Mouse (Mus musculus) MEL (cell line): ENCODE data around the gene Sytl3. TPM values are rescaled to one million over a fixed set of nuclear protein-coding genes. Genes with fewer than 3 reads are reported as not detected.

Experiments used
- DNase-seq: peaks from one replicate; pipeline ENCODE4 v3.0.0; 2011; ENCODE audit warnings: low read depth, low spot score
- H3K27ac ChIP-seq: 2 replicates; pipeline ENCODE4 v1.5.1; 2012; ENCODE audit warnings: low read depth, mild to moderate bottlenecking, control low read depth, low read length, moderate library complexity; ENCODE audit not compliant: control insufficient read depth
- H3K27me3 ChIP-seq, 2 experiments: fragments of 150-350 bp in 1 of 2; sonication (generic) in 1 of 2; 2 replicates each; pipeline ENCODE4 v1.6.1; 2012; ENCODE audit warnings: low read length in 2 of 2, mild to moderate bottlenecking in 2 of 2, improper control_type of control experiment in 1 of 2, moderate library complexity in 1 of 2; ENCODE audit not compliant: insufficient read depth in 2 of 2, control insufficient read depth in 1 of 2
- H3K36me3 ChIP-seq, 2 experiments: 2 replicates each; pipeline ENCODE4 v1.6.1; 2012 to 2014; ENCODE audit warnings: low read length in 2 of 2, improper control_type of control experiment in 1 of 2, inconsistent platforms in 1 of 2, mild to moderate bottlenecking in 1 of 2; ENCODE audit not compliant: insufficient read depth in 2 of 2, control insufficient read depth in 1 of 2
- H3K4me1 ChIP-seq, 2 experiments: fragments of 150-350 bp in 1 of 2; sonication (generic) in 1 of 2; 2 replicates each; pipeline ENCODE4 v1.6.1; 2012; ENCODE audit warnings: low read length in 2 of 2, improper control_type of control experiment in 1 of 2, mild to moderate bottlenecking in 1 of 2; ENCODE audit not compliant: insufficient read depth in 2 of 2, control insufficient read depth in 1 of 2
- H3K4me3 ChIP-seq, 2 experiments: fragments of 150-350 bp in 1 of 2; sonication (generic) in 1 of 2; 2 replicates each; pipeline ENCODE4 v1.5.1; 2012; ENCODE audit warnings: low read depth in 2 of 2, low read length in 2 of 2, mild to moderate bottlenecking in 2 of 2, moderate library complexity in 2 of 2, control low read depth in 1 of 2, improper control_type of control experiment in 1 of 2; ENCODE audit not compliant: control insufficient read depth in 1 of 2, insufficient read depth in 1 of 2
- H3K79me2 ChIP-seq: 2 replicates; pipeline ENCODE4 v1.6.1; 2012; ENCODE audit warnings: mild to moderate bottlenecking, low read length, moderate library complexity; ENCODE audit not compliant: control insufficient read depth, poor library complexity, insufficient read depth
- H3K9ac ChIP-seq: 2 replicates; pipeline ENCODE4 v1.6.1; 2012; ENCODE audit warnings: low read depth, mild to moderate bottlenecking, control low read depth, low read length, moderate library complexity; ENCODE audit not compliant: control insufficient read depth, poor library complexity, severe bottlenecking
- H3K9me3 ChIP-seq: fragments of 150-350 bp; sonication (generic); replicated peaks from 2 replicates; pipeline ENCODE4 v1.6.1; 2012; ENCODE audit warnings: mild to moderate bottlenecking, low read length, improper control_type of control experiment, moderate library complexity; ENCODE audit not compliant: insufficient read depth
- CHD2 ChIP-seq: IDR thresholded peaks from 2 replicates; pipeline ENCODE4 v1.6.1; 2011; ENCODE audit warnings: low read length, improper control_type of control experiment
- CTCF ChIP-seq, 3 experiments: IDR thresholded peaks in 2 of 3; conservative IDR thresholded peaks in 1 of 3; 2 replicates each; pipeline ENCODE4 v1.5.1; 2011 to 2012; ENCODE audit warnings: low read length in 3 of 3, low read depth in 2 of 3, mild to moderate bottlenecking in 2 of 3, improper control_type of control experiment in 1 of 3, inconsistent platforms in 1 of 3, mixed read lengths in 1 of 3, moderate library complexity in 1 of 3; ENCODE audit not compliant: control insufficient read depth in 1 of 3, insufficient read depth in 1 of 3, poor library complexity in 1 of 3, severe bottlenecking in 1 of 3
- ELF1 ChIP-seq: IDR thresholded peaks from 2 replicates; pipeline ENCODE4 v1.6.1; 2014; ENCODE audit warnings: low read depth, mild to moderate bottlenecking, inconsistent platforms, low read length, improper control_type of control experiment, moderate library complexity
- EP300 ChIP-seq, 2 experiments: IDR thresholded peaks; 2 replicates each; pipeline ENCODE4 v1.6.1; 2011; ENCODE audit warnings: improper control_type of control experiment in 2 of 2, low read length in 2 of 2, low read depth in 1 of 2, mild to moderate bottlenecking in 1 of 2
- ETS1 ChIP-seq: IDR thresholded peaks from 2 replicates; pipeline ENCODE4 v1.6.1; 2012; ENCODE audit warnings: low read depth, mild to moderate bottlenecking, inconsistent platforms, low read length, improper control_type of control experiment, moderate library complexity
- GABPA ChIP-seq: IDR thresholded peaks from 2 replicates; pipeline ENCODE4 v1.6.1; 2012; ENCODE audit warnings: low read depth, mild to moderate bottlenecking, inconsistent platforms, low read length, improper control_type of control experiment, moderate library complexity
- JUND ChIP-seq: IDR thresholded peaks from 2 replicates; pipeline ENCODE4 v1.6.1; 2011; ENCODE audit warnings: low read depth, mild to moderate bottlenecking, improper control_type of control experiment, low read length
- KAT2A ChIP-seq: conservative IDR thresholded peaks from 2 replicates; pipeline ENCODE4 v1.6.1; 2012; ENCODE audit warnings: low read depth, low read length, improper control_type of control experiment, inconsistent platforms
- MAFK ChIP-seq: IDR thresholded peaks from 2 replicates; pipeline ENCODE4 v1.6.1; 2011; ENCODE audit warnings: low read depth, mild to moderate bottlenecking, low read length, improper control_type of control experiment, borderline replicate concordance
- MAZ ChIP-seq: IDR thresholded peaks from 2 replicates; pipeline ENCODE4 v1.6.1; 2012; ENCODE audit warnings: low read depth, mild to moderate bottlenecking, inconsistent platforms, low read length, improper control_type of control experiment
- MEF2A ChIP-seq: IDR thresholded peaks from 2 replicates; pipeline ENCODE4 v1.6.1; 2014; ENCODE audit warnings: low read depth, mild to moderate bottlenecking, inconsistent platforms, low read length, improper control_type of control experiment; ENCODE audit not compliant: poor library complexity, insufficient replicate concordance, severe bottlenecking; ENCODE audit errors: extremely low read depth
- MYB ChIP-seq: IDR thresholded peaks from 2 replicates; pipeline ENCODE4 v1.6.1; 2011; ENCODE audit warnings: mild to moderate bottlenecking, low read depth, low read length, improper control_type of control experiment
- MYC ChIP-seq: IDR thresholded peaks from 2 replicates; pipeline ENCODE4 v1.6.1; 2011; ENCODE audit warnings: low read depth, mild to moderate bottlenecking, low read length, improper control_type of control experiment, moderate library complexity
- NELFE ChIP-seq: IDR thresholded peaks from 2 replicates; pipeline ENCODE4 v1.6.1; 2011; ENCODE audit warnings: low read depth, low read length, improper control_type of control experiment
- NRF1 ChIP-seq: IDR thresholded peaks from 2 replicates; pipeline ENCODE4 v1.6.1; 2014; ENCODE audit warnings: low read depth, mild to moderate bottlenecking, inconsistent platforms, low read length, improper control_type of control experiment, moderate library complexity; ENCODE audit not compliant: poor library complexity, insufficient read depth, severe bottlenecking
- POLR2A ChIP-seq, 2 experiments: IDR thresholded peaks; 2 replicates each; pipeline ENCODE4 v1.6.1; 2011 to 2012; ENCODE audit warnings: low read length in 2 of 2, mild to moderate bottlenecking in 2 of 2, control low read depth in 1 of 2, improper control_type of control experiment in 1 of 2, low read depth in 1 of 2, moderate library complexity in 1 of 2; ENCODE audit not compliant: control insufficient read depth in 1 of 2, insufficient read depth in 1 of 2, poor library complexity in 1 of 2
- POLR2AphosphoS5 ChIP-seq: IDR thresholded peaks from 2 replicates; pipeline ENCODE4 v1.6.1; 2012; ENCODE audit warnings: low read depth, borderline replicate concordance, mild to moderate bottlenecking, inconsistent platforms, low read length, moderate library complexity, mixed read lengths
- RAD21 ChIP-seq: IDR thresholded peaks from 2 replicates; pipeline ENCODE4 v1.6.1; 2011; ENCODE audit warnings: mild to moderate bottlenecking, low read depth, low read length, improper control_type of control experiment
- RCOR1 ChIP-seq: IDR thresholded peaks from 2 replicates; pipeline ENCODE4 v1.6.1; 2012; ENCODE audit warnings: low read depth, mild to moderate bottlenecking, inconsistent platforms, low read length, improper control_type of control experiment
- SIN3A ChIP-seq: IDR thresholded peaks from 2 replicates; pipeline ENCODE4 v1.6.1; 2012; ENCODE audit warnings: low read length, improper control_type of control experiment, inconsistent platforms
- SMC3 ChIP-seq: IDR thresholded peaks from 2 replicates; pipeline ENCODE4 v1.6.1; 2011; ENCODE audit warnings: low read depth, low read length, improper control_type of control experiment
- TAL1 ChIP-seq: IDR thresholded peaks from 2 replicates; pipeline ENCODE4 v1.6.1; 2012; ENCODE audit warnings: mild to moderate bottlenecking, inconsistent platforms, low read length, moderate library complexity, mixed read lengths
- TBP ChIP-seq: IDR thresholded peaks from 2 replicates; pipeline ENCODE4 v1.8.0; 2011; ENCODE audit warnings: low read depth, low read length, improper control_type of control experiment
- TCF12 ChIP-seq: IDR thresholded peaks from 2 replicates; pipeline ENCODE4 v1.6.1; 2014; ENCODE audit warnings: low read depth, mild to moderate bottlenecking, inconsistent platforms, low read length, improper control_type of control experiment, moderate library complexity
- USF1 ChIP-seq: IDR thresholded peaks from 2 replicates; pipeline ENCODE4 v1.6.1; 2014; ENCODE audit warnings: low read depth, mild to moderate bottlenecking, inconsistent platforms, low read length, improper control_type of control experiment, moderate library complexity
- ZC3H11A ChIP-seq: IDR thresholded peaks from 2 replicates; pipeline ENCODE4 v1.6.1; 2012; ENCODE audit warnings: low read depth, mild to moderate bottlenecking, inconsistent platforms, low read length, improper control_type of control experiment
- ZKSCAN1 ChIP-seq: IDR thresholded peaks from 2 replicates; pipeline ENCODE4 v1.6.1; 2012; ENCODE audit warnings: low read depth, mild to moderate bottlenecking, inconsistent platforms, low read length, improper control_type of control experiment, moderate library complexity
- ZMIZ1 ChIP-seq: IDR thresholded peaks from 2 replicates; pipeline ENCODE4 v1.6.1; 2012; ENCODE audit warnings: low read depth, mild to moderate bottlenecking, inconsistent platforms, low read length, improper control_type of control experiment, moderate library complexity
- ZNF384 ChIP-seq: IDR thresholded peaks from 2 replicates; pipeline ENCODE4 v1.6.1; 2012; ENCODE audit warnings: low read depth, mild to moderate bottlenecking, inconsistent platforms, low read length, improper control_type of control experiment
- polyA plus RNA-seq, 2 experiments: library from polyadenylated mRNA; stranded (reverse) in 1 of 2; unstranded in 1 of 2; fragments of >175 nt in 1 of 2; fragments of >200 nt in 1 of 2; gene quantifications; 2 replicates each; pipeline versions ENCODE4 v1.2.1 to v1.2.4; 2012; ENCODE audit warnings: low replicate concordance in 2 of 2, low read depth in 1 of 2; ENCODE audit not compliant: insufficient read length in 2 of 2, insufficient read depth in 1 of 2, missing spikeins in 1 of 2
- total RNA-seq: library from RNA; depleted of rRNA; stranded (reverse); fragments of 300-350 nt; gene quantifications from 2 replicates; pipeline ENCODE4 v1.2.3, GENCODE M21; 2012

The Sytl3 gene
- total and polyA plus RNA-seq, 3 experiments: not detected

DNA sequence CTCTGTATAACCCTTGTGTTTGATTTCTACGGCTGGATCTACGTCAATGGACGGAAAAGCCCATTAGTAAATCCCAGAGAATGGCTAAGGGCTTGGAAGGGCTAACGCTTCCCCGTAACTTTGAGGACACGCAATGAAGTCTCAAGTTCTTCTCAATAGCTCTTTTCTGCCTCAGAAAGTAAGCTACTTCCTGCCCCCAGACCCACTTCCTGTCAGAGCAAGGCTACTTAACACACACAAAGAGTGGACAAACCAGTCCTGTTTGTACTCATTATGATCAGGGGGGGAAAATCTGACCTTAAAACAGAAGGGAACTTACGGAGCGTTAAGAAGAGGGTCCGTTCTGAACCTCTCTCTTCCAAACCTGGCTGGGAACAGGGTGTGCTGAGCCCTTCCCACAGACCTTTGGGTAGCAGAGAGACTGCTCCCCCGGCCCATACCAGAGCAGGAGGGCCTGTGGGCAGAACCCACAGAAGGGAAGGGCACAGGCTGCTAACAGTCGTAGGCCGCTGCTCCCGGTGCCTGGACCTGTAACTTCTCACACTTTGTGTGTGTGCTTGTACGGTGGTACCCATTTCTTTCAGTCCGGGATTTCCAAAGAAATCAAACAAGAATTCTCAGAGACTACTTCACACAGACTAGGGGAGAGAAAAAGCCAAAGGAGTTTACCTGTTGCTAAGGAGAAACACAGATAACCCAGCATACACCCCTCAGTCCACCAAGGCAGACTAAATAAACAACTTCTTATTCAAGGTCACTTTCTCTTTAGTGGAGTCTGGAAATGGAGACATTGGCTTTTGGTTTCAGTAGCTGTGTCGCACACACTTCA lies 113.0 kb downstream of the Sytl3 start:
- H3K36me3 ChIP-seq: peaks cover 0 to 4% of the 10 kb centered on the region in 2 experiments; a peak in 3 of 4 replicates
- no peak overlapping the region for H3K9ac ChIP-seq

DNA sequence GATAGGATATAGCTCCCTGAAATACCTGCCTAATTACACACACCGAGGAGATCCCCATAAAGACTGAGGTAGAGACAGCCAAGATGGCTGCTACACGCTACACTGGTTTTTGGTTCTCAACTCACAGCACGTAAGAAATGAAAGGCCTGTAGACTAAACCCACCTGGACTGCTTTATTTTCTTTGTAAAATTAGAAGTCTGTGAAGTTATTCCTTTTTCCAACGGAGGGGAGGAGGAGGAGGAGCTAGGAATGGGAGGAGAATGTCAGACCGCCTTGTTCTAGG lies 113.5 kb downstream of the Sytl3 start:
- Histone ChIP-seq H3K27me3 (no peaks in the 10 kb centered on the region), H3K9me3 (no peaks in the 10 kb centered on the region), H3K36me3 (peaks cover 0 to 4% of the 10 kb centered on the region in 2 experiments; a peak in 3 of 4 replicates), H3K9ac (no peak overlapping the region), H3K4me3 (no peak overlapping the region), H3K4me1 (peaks cover 2 to 6% of the 10 kb centered on the region in 2 experiments; a peak in 3 of 4 replicates), H3K27ac (no peak overlapping the region), H3K79me2 (peaks cover 23% of the 10 kb centered on the region; the same call in 1 of the 2 replicates)
- no peak for TF ChIP-seq ZMIZ1
- no peak for TF ChIP-seq SMC3
- TF ChIP-seq NRF1: no peak
- TF ChIP-seq SIN3A: no peak
- no peak for TF ChIP-seq RAD21
- TF ChIP-seq ETS1: no peak
- TF ChIP-seq MAFK: no peak
- TF ChIP-seq MYB: no peak
- TF ChIP-seq POLR2AphosphoS5: no peak
- no peak for TF ChIP-seq ELF1
- TF ChIP-seq TAL1: no peak
- TF ChIP-seq MYC: no peak
- no peak for TF ChIP-seq NELFE
- no peak for TF ChIP-seq CHD2
- no peak for TF ChIP-seq KAT2A
- TF ChIP-seq ZC3H11A: no peak
- no peak for DNase-seq

More for the DNA sequence above, 113.0 kb downstream of the Sytl3 start:
- Histone ChIP-seq H3K4me3 (no peak overlapping the region), H3K9me3 (no peaks in the 10 kb centered on the region), H3K27me3 (no peaks in the 10 kb centered on the region), H3K27ac (no peak overlapping the region), H3K4me1 (peaks cover 2 to 6% of the 10 kb centered on the region in 2 experiments; a peak in 3 of 4 replicates), H3K79me2 (peaks cover 19% of the 10 kb centered on the region; the same call in 1 of the 2 replicates)
- no peak for TF ChIP-seq MYB
- TF ChIP-seq CTCF (IDR thresholded peaks at IDR 0.05 in 2 of 3, conservative IDR thresholded peaks at IDR 0.05 in 1 of 3; ENCODE audit: control insufficient read depth in 1 of 3, insufficient read depth in 1 of 3, low read depth in 2 of 3, low read length in 3 of 3, poor library complexity in 1 of 3, severe bottlenecking in 1 of 3): no peak
- no peak for TF ChIP-seq TBP
- no peak for TF ChIP-seq EP300 (IDR thresholded peaks at IDR 0.05; ENCODE audit: low read depth in 1 of 2, low read length in 2 of 2)
- no peak for TF ChIP-seq KAT2A
- no peak for TF ChIP-seq GABPA
- no peak for TF ChIP-seq MAZ
- TF ChIP-seq POLR2A (IDR thresholded peaks at IDR 0.05; ENCODE audit: control insufficient read depth in 1 of 2, insufficient read depth in 1 of 2, low read depth in 1 of 2, low read length in 2 of 2, poor library complexity in 1 of 2): no peak
- TF ChIP-seq JUND: no peak
- no peak for TF ChIP-seq MEF2A
- no peak for TF ChIP-seq NRF1
- TF ChIP-seq ZKSCAN1: no peak
- no peak for TF ChIP-seq USF1
- no peak for TF ChIP-seq SMC3
- no peak for TF ChIP-seq RCOR1
- no peak for TF ChIP-seq RAD21
- no peak for TF ChIP-seq NELFE
- TF ChIP-seq ETS1: no peak
- no peak for TF ChIP-seq TCF12
- TF ChIP-seq ZNF384: no peak
- no peak for DNase-seq
